Mouse (Mus musculus) layer of hippocampus, adult 18-20 months (tissue): ENCODE measurements around the gene Phf21a. TPM values are rescaled to one million over a fixed set of nuclear protein-coding genes. Genes with fewer than 3 reads are reported as not detected.

Source experiments
- DNase-seq, 2 experiments: peaks; one replicate each; pipeline ENCODE4 v3.0.0; 2022; ENCODE audit warnings: low spot score in 2 of 2
- total RNA-seq, 2 experiments: library from RNA; stranded (reverse); gene quantifications; 2 replicates each; pipeline ENCODE4 v1.2.3; 2021

The Phf21a gene
- total RNA-seq, 2 experiments from 2014 or later = 145 to 150 TPM

GRCm38 (mm10) chr2:92225592-92225991 is 132.7 kb downstream of the Phf21a start:
- DNase-seq = no peak

GRCm38 (mm10) chr2:92229973-92230372 is 137.1 kb downstream of the Phf21a start:
- DNase-seq = no peak

- no peak for DNase-seq
Measured at GRCm38 (mm10) chr2:92231706-92232105, 138.8 kb downstream of the Phf21a start.

- no peak for DNase-seq
Measured at GRCm38 (mm10) chr2:92234768-92235332, 141.9 kb downstream of the Phf21a start.

- DNase-seq = no peak
Measured at GRCm38 (mm10) chr2:92240299-92240698, 147.4 kb downstream of the Phf21a start.

GRCm38 (mm10) chr2:92240816-92241215 is 147.9 kb downstream of the Phf21a start:
- DNase-seq = no peak

GRCm38 (mm10) chr2:92241317-92241716 is 148.4 kb downstream of the Phf21a start:
- DNase-seq = no peak

GRCm38 (mm10) chr2:92246112-92246511 is 153.2 kb downstream of the Phf21a start:
- DNase-seq = no peak

- no peak for DNase-seq
Measured at GRCm38 (mm10) chr2:92247711-92248110, 154.8 kb downstream of the Phf21a start.

- no peak for DNase-seq
Measured at GRCm38 (mm10) chr2:92250472-92250871, 157.6 kb downstream of the Phf21a start.

GRCm38 (mm10) chr2:92253777-92254176 is 160.9 kb downstream of the Phf21a start:
- DNase-seq = no peak

- no peak for DNase-seq
Measured at GRCm38 (mm10) chr2:92256141-92256540, 163.2 kb downstream of the Phf21a start.

- DNase-seq = no peak
Measured at GRCm38 (mm10) chr2:92257372-92257956, 164.5 kb downstream of the Phf21a start.

- no peak for DNase-seq
Measured at GRCm38 (mm10) chr2:92259924-92260323, 167.0 kb downstream of the Phf21a start.

GRCm38 (mm10) chr2:92266100-92266617 is 173.2 kb downstream of the Phf21a start:
- DNase-seq = no peak

GRCm38 (mm10) chr2:92269227-92269626 is 176.3 kb downstream of the Phf21a start:
- no peak for DNase-seq

- DNase-seq = no peak
Measured at GRCm38 (mm10) chr2:92272510-92272909, 179.6 kb downstream of the Phf21a start.

GRCm38 (mm10) chr2:92273101-92273801 is 180.3 kb downstream of the Phf21a start:
- DNase-seq = no peak

- DNase-seq = no peak
Measured at GRCm38 (mm10) chr2:92273802-92274183, 180.9 kb downstream of the Phf21a start.

GRCm38 (mm10) chr2:92277787-92278186 is 184.9 kb downstream of the Phf21a start:
- DNase-seq = no peak

GRCm38 (mm10) chr2:92278663-92279062 is 185.7 kb downstream of the Phf21a start:
- DNase-seq = peak; percentile 52 to 85

- no peak for DNase-seq
Measured at GRCm38 (mm10) chr2:92279398-92279797, 186.5 kb downstream of the Phf21a start.
